Mouse (Mus musculus) lung, embryonic 14.5 days (tissue): Measurements from ENCODE around the gene Krtap14. TPM values are rescaled to one million over a fixed set of nuclear protein-coding genes. Genes with fewer than 3 reads are reported as not detected.

Experiments used
- ATAC-seq: fragments of 200-750 bp; cut with Nextera tagmentation; 2 replicates; pipeline ENCODE4 v1.8.0; 2017; ENCODE audit warnings: mild to moderate bottlenecking, moderate TSS enrichment, moderate library complexity; ENCODE audit not compliant: insufficient read depth
- DNase-seq: peaks from one replicate; pipeline ENCODE4 v3.0.0-alpha.2; 2015
- H3K27ac ChIP-seq: fragments of 300-500 bp; sonication (generic); 2 replicates; pipeline ENCODE4 v1.5.1; 2014; ENCODE audit warnings: low read depth, mild to moderate bottlenecking, moderate library complexity
- H3K27me3 ChIP-seq: fragments of 300-500 bp; sonication (generic); 2 replicates; pipeline ENCODE4 v1.6.1; 2014; ENCODE audit warnings: low read length, control low read depth; ENCODE audit not compliant: insufficient read depth
- H3K36me3 ChIP-seq: fragments of 300-500 bp; sonication (generic); 2 replicates; pipeline ENCODE4 v1.6.1; 2014; ENCODE audit warnings: control low read depth; ENCODE audit not compliant: insufficient read depth
- H3K4me1 ChIP-seq: fragments of 300-500 bp; sonication (generic); 2 replicates; pipeline ENCODE4 v1.6.1; 2014; ENCODE audit warnings: antibody characterized with exemption, control low read depth; ENCODE audit not compliant: insufficient read depth
- H3K4me2 ChIP-seq: fragments of 300-500 bp; sonication (generic); 2 replicates; pipeline ENCODE4 v1.6.1; 2014; ENCODE audit warnings: mild to moderate bottlenecking
- H3K4me3 ChIP-seq: fragments of 300-500 bp; sonication (generic); 2 replicates; pipeline ENCODE4 v1.5.1; 2014; ENCODE audit warnings: low read depth, low read length
- H3K9ac ChIP-seq: fragments of 300-500 bp; sonication (generic); 2 replicates; pipeline ENCODE4 v1.6.1; 2014
- H3K9me3 ChIP-seq: fragments of 300-500 bp; sonication (generic); 2 replicates; pipeline ENCODE4 v1.6.1; 2016; ENCODE audit warnings: low read depth, low read length, control low read depth
- CTCF ChIP-seq: IDR thresholded peaks from 2 replicates; pipeline ENCODE4 v1.5.1; 2016; ENCODE audit warnings: antibody characterized with exemption, low read depth
- WGBS: fragments of 180-500 bp; shearing (Covaris S2); extraction: QIAGEN DNeasy Blood & Tissue Kit; methylation state at CpG from one replicate; pipeline ENCODE4 v1.1.7; 2014; 5-methylcytosine and 5-hydroxymethylcytosine counted together
- polyA plus RNA-seq: library from polyadenylated mRNA; unstranded; fragments of >200 nt; fragmentation: Nextera tagmentation; extraction: Ambion mirVana; gene quantifications from 2 replicates; pipeline ENCODE4 v1.2.1, GENCODE M21; 2014

The Krtap14 gene
- polyA plus RNA-seq: not detected in 2 replicates

DNA sequence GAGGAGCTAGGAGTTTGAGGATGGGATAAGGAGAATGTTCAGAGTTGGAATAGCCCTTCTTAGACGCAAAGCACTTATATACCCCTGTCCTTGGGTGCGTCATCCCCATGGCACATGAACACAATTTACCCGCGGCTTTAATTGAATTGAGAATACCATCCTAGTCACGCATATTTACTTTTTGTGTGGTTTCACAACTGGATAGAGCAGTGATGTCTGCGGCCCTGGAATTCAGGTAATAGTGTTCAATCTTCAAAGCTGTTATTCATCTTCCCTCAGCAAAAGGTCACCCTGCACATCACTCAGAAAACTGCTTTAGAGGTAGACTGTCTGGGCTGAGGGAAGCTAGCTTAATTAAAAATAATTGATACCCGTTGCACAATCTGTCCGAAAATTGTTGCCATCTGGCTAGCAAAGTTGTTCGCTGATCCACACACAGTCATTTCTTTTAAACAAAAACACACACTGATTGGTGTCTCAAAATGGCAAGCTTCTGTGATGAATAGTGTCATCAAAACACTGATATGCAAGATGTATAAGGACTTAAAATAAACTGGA is at the start of gene Krtap14:
Gene Krtap14 (minus strand): TSS at position 51 of the 558 bp plus-strand sequence.
- DNase-seq: no peak
- H3K4me2 ChIP-seq: no peak within 1 kb of the TSS

DNA sequence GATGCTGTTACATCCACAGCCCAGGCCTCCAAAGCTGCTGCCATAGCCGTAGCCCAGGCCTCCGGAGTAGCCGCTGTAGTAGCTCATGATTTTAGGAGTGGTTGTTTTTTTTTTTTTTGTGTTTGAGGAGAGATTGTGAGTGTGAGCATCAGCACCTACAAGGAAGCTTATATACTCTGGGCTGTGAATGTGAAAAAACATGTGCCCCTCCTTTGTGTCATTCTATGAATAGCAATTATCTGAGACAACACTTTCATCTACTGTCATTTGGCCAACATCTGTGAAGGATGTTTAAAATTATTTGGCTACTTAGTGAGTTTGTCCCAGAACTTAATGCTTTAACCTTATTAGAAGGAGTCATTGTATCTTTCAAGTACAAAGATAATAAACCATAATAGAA is 48.2 kb upstream of the Krtap14 start, which contains the start of gene Krtap19-2:
Gene Krtap19-2 (minus strand): TSS at position 101 of the 400 bp plus-strand sequence.
- no peak for DNase-seq
- H3K9me3 ChIP-seq: no peaks in the 10 kb centered on the region
- 86% methylated on average over 3 of the region's 3 CpGs for WGBS
- H3K4me1 ChIP-seq: no peaks in the 10 kb centered on the region
- H3K4me2 ChIP-seq: no peak within 1 kb of the TSS
- H3K27ac ChIP-seq: no peak within 1 kb of the TSS
- ATAC-seq: no peak
- H3K27me3 ChIP-seq: no peaks in the 10 kb centered on the region
- TF ChIP-seq CTCF: no peak
- no peak within 1 kb of the TSS for H3K9ac ChIP-seq
- H3K4me3 ChIP-seq: no peak within 1 kb of the TSS
- H3K36me3 ChIP-seq: no peaks in the 10 kb centered on the region

More for the DNA sequence above, at the start of gene Krtap14:
- no peak for ATAC-seq
- no peak for TF ChIP-seq CTCF
- H3K4me3 ChIP-seq: no peak within 1 kb of the TSS
- no peaks in the 10 kb centered on the region for H3K36me3 ChIP-seq
- H3K9me3 ChIP-seq: no peaks in the 10 kb centered on the region
- 86% methylated on average over 9 of the region's 9 CpGs for WGBS
- no peak within 1 kb of the TSS for H3K9ac ChIP-seq
- no peaks in the 10 kb centered on the region for H3K4me1 ChIP-seq
- no peaks in the 10 kb centered on the region for H3K27me3 ChIP-seq
- no peak within 1 kb of the TSS for H3K27ac ChIP-seq

DNA sequence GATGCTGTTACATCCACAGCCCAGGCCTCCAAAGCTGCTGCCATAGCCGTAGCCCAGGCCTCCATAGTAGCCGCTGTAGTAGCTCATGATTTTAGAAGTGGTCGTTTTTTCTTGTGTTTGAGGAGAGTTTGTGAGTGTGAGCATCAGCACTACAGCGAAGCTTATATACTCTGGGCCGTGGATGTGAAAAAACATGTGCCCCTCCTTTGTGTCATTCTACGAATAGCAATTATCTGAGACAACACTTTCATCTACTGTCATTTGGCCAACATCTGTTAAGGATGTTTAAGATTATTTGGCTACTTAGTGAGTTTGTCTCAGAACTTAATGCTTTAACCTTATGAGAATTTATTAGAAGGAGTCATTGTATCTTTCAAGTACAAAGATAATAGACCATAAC is 43.4 kb upstream of the Krtap14 start, which contains the start of gene Krtap19-1:
Gene Krtap19-1 (minus strand): TSS at position 101 of the 400 bp plus-strand sequence.
- Histone ChIP-seq H3K4me3 (no peak within 1 kb of the TSS), H3K9ac (no peak within 1 kb of the TSS), H3K4me2 (no peak within 1 kb of the TSS), H3K36me3 (no peaks in the 10 kb centered on the region), H3K27ac (no peak within 1 kb of the TSS), H3K4me1 (no peaks in the 10 kb centered on the region), H3K9me3 (no peaks in the 10 kb centered on the region), H3K27me3 (no peaks in the 10 kb centered on the region)
- 70% methylated on average over 6 of the region's 6 CpGs for WGBS
- ATAC-seq (no peak), DNase-seq (no peak)
- TF ChIP-seq CTCF: no peak

DNA sequence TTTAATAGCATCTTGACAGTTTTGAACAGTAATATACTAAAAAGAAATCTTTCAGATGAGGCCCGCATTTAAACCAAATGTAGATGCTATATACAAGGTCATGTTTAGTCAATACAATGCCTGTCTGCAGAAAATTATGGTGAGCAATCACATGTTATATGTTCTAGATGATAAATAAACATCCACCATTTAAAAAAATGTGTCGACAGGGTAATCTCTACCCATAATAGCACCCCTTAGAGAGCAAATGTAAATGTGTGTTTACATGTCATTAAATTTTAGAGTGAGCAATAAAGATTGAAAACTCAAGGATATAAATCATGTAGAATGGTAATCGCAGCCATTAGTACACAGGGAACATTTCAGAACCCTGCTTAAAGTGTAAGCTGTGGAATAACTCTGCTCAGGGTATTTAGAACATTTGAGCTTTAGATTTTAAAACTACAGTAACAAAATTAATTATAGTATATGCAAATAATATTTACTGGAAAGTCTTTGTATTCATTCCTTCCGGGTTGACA is 39.0 kb upstream of the Krtap14 start:
- Histone ChIP-seq H3K27ac (no peak overlapping the region), H3K4me3 (no peak overlapping the region), H3K9me3 (no peaks in the 10 kb centered on the region), H3K27me3 (no peaks in the 10 kb centered on the region), H3K36me3 (no peaks in the 10 kb centered on the region), H3K4me2 (no peak overlapping the region), H3K9ac (no peak overlapping the region), H3K4me1 (no peaks in the 10 kb centered on the region)
- no peak for ATAC-seq
- no peak for DNase-seq
- TF ChIP-seq CTCF: no peak
- WGBS: 84% methylated on average over 4 of the region's 4 CpGs

DNA sequence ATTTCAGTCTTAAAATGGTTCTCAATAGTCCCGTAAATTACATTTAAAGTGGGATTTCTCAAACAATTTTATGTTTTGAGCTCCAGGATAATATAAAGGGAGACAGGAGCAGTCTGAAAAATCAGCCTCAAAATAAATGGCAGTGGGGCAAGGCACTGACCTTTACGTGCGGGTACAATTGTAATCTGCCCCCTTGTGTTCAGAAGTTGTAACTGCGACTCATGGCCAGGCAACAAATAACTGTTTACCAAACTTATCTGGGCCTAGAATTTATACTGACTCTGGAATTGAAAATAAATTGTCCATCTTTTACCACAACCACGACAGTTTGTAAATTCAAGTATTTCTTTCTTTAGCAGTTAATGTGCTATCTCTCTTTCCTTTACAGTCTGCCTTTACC is 25.5 kb upstream of the Krtap14 start:
- Histone ChIP-seq H3K4me2 (no peak overlapping the region), H3K4me1 (no peaks in the 10 kb centered on the region), H3K9me3 (no peaks in the 10 kb centered on the region), H3K9ac (no peak overlapping the region), H3K27ac (no peak overlapping the region), H3K36me3 (no peaks in the 10 kb centered on the region), H3K27me3 (no peaks in the 10 kb centered on the region), H3K4me3 (no peak overlapping the region)
- 14% methylated on average over 5 of the region's 5 CpGs for WGBS
- ATAC-seq (no peak), DNase-seq (peak; percentile 67)
- TF ChIP-seq CTCF: peak; percentile 67

DNA sequence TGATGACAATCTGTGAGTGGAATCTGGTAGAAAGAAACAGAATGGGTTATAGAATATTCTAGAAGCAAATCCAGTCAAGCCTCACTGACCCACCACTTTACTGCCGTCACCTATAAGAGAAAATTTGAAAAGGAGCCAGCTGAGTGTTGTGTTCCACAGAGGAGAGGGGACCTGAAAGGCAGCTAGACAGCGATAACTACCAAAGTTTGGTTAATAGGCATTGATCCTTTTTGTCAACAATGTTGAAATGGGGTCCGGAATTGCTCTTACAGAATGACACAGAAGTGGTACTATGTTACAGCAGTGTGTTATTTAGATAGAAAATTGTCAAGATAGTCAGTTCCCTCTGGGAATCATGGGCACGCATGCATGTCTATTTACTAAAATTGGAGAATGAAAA is 22.6 kb upstream of the Krtap14 start:
- no peak for DNase-seq
- Histone ChIP-seq H3K27ac (no peak overlapping the region), H3K4me3 (no peak overlapping the region), H3K9ac (no peak overlapping the region), H3K4me2 (no peak overlapping the region), H3K27me3 (no peaks in the 10 kb centered on the region), H3K36me3 (no peaks in the 10 kb centered on the region), H3K4me1 (no peaks in the 10 kb centered on the region), H3K9me3 (no peaks in the 10 kb centered on the region)
- no peak for TF ChIP-seq CTCF
- 77% methylated on average over 4 of the region's 4 CpGs for WGBS
- no peak for ATAC-seq

DNA sequence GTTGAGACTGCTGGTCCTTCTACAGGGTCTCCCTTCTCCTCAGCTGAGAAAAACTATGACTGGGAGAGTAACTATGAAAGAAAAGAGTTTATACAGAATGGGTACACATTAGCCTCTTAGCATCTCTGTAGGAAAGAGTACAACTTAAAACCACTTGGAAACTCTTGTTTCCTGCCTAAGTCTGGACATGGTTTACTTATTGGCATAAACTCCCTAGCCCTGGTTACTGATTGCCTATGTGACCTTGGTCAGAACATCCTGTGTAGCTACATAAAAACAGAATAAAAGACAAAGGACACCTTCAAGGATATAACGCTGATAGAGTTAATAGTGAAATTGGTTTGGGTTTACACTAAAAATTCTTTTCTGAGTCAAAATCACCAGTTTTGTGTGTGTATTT is 21.4 kb upstream of the Krtap14 start:
- ATAC-seq (no peak), DNase-seq (no peak)
- Histone ChIP-seq H3K4me2 (no peak overlapping the region), H3K4me1 (no peaks in the 10 kb centered on the region), H3K36me3 (no peaks in the 10 kb centered on the region), H3K4me3 (no peak overlapping the region), H3K27me3 (no peaks in the 10 kb centered on the region), H3K27ac (no peak overlapping the region), H3K9ac (no peak overlapping the region), H3K9me3 (no peaks in the 10 kb centered on the region)
- 85% methylated on average over 1 of the region's 1 CpGs for WGBS
- TF ChIP-seq CTCF: no peak
